Mouse (Mus musculus): ENCODE measurements around the gene T2. TPM values are rescaled to one million over a fixed set of nuclear protein-coding genes. Genes with fewer than 3 reads are reported as not detected.
A peak's percentile ranks its signal among the peaks of the same experiment; 100 is the strongest.
"Not testable (repeated sequence)": the region's sequence is repeated elsewhere in the genome, so short reads cannot be mapped to it uniquely, and the experiment has no call there.

The T2 gene
- total RNA-seq, 4 experiments from 2014 or later = 0.44 to 1.3 (median 0.87) TPM

DNA sequence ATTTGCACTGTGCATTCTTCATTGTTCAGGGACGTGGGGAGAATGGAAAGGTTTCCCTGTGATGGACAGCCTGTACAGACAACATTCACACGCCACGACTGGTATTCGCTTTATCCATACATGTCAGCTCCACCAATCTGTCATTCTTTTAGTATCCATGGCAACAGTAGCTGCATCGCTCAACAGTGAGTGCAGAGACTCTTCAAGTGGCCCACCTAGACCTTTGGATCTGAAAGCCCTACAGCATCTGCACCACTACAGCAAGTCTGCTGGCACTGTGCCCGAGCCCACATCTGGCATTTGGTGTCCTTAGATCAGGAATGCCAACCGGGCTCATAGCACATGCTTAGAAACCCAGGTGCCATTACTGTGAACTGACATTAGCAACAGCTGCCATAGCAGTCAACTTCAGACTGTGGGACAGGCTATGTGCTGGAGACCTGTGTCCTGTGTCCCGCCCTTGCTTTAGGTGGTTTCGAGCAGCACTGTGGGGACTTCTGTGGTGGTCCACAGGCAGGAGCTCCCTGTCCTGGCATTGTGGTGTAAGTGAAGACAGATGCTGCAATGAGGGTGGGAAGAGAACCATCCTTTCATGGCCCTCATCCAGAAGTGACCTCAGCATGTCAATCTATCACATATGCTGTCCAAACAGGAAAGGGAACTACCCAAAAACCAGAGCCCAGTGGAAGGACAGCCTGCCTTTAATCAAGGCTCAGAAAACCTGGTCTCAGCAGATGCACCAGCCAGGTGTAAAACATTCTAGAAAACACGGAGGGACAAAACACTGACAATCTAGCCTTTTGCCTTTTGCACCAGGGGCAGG, 5.7 kb downstream of the T2 start:
- DNase-seq (ENCODE audit: low spot score in 2 of 2) = no peak

GRCm38 (mm10) chr17:8367514-8368480, 12.0 kb downstream of the T2 start:
- peak in 1 of 2 experiments; percentile 47 for DNase-seq (ENCODE audit: low spot score in 2 of 2)

DNA sequence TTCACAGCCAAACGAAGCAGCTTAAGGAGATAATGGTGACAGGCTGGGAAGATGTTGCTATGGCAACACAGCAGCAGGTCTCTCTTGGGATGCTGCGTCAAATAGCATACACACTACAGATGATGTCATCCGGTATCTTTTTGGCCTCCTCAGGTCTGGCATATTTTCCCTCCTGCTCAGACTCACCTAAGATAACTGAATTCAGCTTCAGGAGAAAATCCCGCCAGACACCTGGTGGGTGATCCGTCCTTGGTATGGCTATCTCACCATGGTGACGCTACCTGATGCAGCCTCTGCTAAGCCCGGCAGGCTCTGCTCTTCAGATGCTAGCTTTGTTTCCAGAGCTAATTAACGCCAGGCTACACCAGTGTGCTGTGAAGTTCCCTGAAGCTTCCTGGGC, 12.8 kb downstream of the T2 start:
- peak; percentile 56 to 85 for DNase-seq (ENCODE audit: low spot score in 2 of 2)

DNA sequence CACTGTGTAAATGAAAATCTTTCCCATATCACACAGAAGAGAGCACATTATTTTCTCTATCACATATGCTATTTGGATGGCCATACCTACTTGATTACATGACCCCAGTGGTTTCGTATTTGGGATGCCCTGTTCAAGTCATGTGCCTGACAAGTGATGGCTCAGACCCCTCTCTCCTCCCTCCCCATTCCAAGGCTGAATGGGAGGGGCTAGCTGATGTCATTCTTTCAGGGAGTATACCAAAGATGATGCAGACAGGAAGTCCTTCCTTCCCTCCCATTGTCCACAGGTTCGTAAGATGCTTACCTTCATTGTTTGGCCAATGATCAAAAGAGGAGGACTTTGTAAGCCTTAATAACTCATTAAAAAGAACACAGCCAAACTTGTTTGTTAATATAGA, 13.4 kb downstream of the T2 start:
- no peak for DNase-seq (ENCODE audit: low spot score in 2 of 2)

GRCm38 (mm10) chr17:8370634-8371229, 14.9 kb downstream of the T2 start:
- no peak for DNase-seq (ENCODE audit: low spot score in 2 of 2)

DNA sequence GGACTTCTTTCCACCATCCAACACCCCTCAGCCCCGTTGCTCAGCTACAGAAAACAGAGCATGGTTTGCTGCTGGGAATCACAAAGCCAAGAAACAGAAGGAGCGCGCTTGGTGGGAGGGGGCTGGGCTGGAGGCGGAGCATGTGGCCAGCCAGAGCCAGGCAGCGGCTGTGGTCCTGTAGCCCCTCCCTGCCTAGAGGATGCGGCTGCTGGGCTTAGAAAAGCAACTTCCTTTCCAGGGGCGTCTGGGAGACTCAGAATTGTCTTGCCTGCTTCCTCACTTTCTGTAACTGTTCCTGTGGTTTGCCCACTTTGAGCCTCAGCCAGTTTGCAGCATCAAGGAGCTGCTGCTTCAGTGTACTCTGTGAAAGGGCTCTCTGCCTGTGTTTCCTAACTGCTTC, 16.0 kb downstream of the T2 start:
- DNase-seq (ENCODE audit: low spot score in 2 of 2) = peak; percentile 58 to 84

DNA sequence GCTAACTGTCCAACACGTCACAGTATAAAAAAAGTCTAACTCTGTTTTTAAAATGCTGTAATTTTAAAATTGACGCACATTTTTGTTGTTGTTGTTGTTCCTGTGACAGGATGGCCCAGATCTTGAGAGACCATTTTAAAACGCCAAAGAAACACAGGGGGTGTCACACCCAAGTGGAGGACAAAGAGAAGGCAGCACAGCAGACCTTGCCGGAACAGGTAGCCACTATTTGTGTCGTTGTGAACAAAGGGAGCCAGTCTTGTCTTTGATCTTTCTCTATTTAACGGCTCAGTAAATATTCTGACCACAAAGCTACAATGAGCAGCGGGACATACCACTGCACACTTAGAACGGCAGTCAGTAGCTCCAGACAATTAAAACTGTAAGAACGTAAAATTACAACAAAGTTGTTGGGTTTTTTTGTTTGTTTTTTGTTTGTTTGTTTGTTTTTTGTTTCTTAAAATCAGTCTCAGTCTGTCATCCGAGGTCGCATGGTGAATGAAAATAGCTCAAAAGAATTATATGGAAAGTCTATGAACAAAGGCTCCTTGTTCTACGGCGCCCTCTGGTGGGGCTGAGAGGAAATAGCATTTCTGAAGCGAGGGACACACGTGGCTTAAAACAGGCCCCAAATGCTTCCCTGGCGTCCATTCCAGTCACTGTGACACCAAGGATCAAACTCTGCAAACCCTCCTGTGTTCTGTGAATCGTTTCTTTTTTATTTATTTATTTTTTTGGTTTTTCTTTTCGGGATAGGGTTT, 16.7 kb downstream of the T2 start:
- DNase-seq (ENCODE audit: low spot score in 2 of 2) = peak; percentile 61 to 65

- no peak for DNase-seq (ENCODE audit: low spot score in 2 of 2)
These were observed 21.5 kb downstream of the T2 start for GRCm38 (mm10) chr17:8377298-8377697.

DNA sequence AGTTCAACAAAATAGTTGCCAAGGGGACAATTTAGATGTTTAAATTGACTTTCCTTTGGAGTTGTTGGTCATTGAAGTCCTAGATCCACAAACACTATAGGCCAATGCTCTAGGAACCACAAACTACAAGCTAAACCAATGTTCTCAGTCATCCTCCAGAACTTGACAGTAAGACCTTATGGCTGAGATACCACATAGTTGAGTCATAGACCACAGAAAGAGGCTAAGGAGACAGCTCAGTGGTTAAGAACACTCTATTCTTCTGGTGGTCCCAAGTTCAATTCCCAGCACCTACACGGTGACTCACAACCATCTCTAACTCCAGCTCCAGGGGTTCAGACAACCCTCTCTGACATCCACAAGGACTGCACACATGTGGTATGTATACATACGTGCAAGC, 29.6 kb downstream of the T2 start:
- no peak for DNase-seq (ENCODE audit: low spot score in 2 of 2)

- peak in 1 of 2 experiments; percentile 56 for DNase-seq (ENCODE audit: low spot score in 2 of 2)
These were observed 32.7 kb downstream of the T2 start for GRCm38 (mm10) chr17:8388463-8388862.

GRCm38 (mm10) chr17:8388990-8389789, 33.4 kb downstream of the T2 start:
- DNase-seq (ENCODE audit: low spot score in 2 of 2) = no peak

DNA sequence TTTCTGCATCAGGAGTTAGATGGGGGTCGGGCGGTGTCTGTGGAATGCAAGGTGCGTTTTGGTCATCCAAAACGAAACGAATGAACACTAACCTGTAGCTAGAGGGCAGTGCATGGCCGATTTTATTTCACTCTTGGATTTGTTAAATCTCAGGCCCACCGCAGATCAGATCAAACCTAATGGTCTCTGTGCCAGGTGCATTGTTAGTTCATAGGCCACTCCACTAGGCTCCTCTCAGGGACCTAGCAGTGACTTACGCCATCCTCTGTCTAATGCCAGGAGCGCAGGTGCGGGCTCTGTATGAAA, 34.0 kb downstream of the T2 start:
- no peak for DNase-seq (ENCODE audit: low spot score in 2 of 2)

GRCm38 (mm10) chr17:8390487-8390886, 34.7 kb downstream of the T2 start:
- no peak for DNase-seq (ENCODE audit: low spot score in 2 of 2)

DNA sequence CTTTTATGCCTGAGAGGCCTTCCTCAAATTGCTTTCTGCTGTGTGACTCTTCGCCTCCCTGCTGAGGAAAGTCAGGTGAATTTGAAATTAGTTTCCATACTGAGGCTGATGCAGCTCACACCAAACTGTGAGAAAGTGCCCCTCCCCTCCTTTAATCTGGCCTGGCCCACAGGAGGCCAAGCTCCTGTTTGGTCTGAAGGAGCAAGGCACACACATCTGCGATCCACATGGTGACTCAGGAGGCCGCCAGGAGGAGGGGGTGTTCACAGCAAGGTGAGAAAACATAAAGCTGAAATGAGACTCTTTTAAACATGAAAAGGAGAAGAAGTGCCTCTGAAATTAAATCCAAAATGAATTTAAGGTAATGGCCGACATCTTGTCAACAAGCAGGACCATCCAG, 40.6 kb downstream of the T2 start:
- DNase-seq (ENCODE audit: low spot score in 2 of 2) = no peak

GRCm38 (mm10) chr17:8397946-8398345, 42.2 kb downstream of the T2 start:
- no peak for DNase-seq (ENCODE audit: low spot score in 2 of 2)

DNA sequence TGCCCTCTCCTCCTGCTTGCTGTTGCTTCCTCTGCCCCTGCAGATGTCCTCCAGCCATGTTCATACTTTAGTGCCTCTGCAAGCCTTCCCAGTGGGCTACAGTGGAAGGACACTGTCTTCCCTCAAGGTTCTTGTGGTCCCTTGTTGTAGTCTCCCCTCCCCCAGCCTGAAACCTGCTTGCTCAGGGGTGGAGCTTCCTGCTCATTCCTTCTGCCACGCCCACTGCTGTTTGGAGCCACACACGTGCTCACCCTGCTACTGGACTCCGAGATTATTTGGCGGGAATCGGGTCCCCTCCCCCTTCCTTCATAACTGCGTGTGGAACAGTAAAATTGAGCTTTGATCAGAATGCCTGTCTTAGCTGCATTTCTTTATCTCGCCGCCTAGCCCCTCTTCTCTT, 48.1 kb downstream of the T2 start:
- DNase-seq (ENCODE audit: low spot score in 2 of 2) = not testable (repeated sequence)

- DNase-seq (ENCODE audit: low spot score in 2 of 2) = no peak
These were observed 50.5 kb downstream of the T2 start for GRCm38 (mm10) chr17:8406285-8406684.

DNA sequence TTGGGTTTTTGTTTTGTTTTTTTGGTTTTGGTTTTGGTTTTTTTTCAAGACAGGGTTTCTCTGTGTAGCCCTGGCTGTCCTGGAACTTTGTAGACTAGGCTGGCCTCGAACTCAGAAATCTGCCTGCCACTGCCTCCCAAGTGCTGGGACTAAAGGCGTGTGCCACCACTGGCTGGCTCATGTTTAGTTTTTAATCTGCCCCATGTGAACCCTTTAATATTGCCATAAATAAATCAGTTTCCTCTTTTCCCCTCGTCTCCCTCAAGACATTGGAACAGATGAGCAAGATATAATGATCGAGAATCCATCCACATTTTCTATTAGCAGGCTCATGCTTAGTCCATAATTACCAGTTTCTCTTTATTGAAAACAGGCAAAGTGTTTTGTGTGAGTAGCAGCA, 52.2 kb downstream of the T2 start:
- not testable (repeated sequence) for DNase-seq (ENCODE audit: low spot score in 2 of 2)

DNA sequence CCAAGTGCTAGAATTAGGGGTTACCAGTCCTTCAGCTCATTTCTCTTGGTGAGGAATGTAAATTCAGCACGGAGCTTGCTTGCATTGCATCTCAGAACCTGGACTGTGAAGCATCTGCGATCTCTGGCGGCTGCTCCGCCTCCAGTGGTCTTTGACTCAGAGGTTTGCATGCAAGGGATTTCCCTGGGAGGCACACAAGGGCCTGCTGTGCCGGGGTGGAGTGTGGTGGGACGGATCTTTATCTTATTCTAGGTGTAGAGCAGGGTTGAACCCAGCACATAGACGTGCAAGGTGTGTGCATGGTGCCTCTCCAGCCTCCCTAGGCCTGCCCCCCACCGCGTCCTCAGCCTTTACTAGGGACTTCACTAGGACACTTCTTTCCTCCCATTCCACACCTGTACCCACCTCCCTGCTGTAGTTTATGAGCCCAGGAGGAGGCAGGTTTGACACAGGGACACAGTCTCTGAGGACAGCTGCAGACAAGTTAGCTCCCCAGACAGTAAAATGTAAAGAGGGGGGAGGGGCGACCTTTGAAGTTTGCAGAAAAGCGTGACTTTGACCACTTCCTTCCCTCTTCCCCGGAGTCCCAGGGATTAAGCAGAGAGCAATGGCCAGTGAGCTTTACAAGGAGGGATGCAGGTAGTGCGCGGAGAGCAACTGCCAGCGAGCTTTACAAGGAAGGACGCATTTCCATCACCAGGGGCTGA, 53.0 kb downstream of the T2 start:
- DNase-seq (ENCODE audit: low spot score in 2 of 2) = no peak

GRCm38 (mm10) chr17:8410330-8410729, 54.5 kb downstream of the T2 start:
- DNase-seq (ENCODE audit: low spot score in 2 of 2) = no peak
